Mouse (Mus musculus): ENCODE data around the gene Tcf3. TPM values are rescaled to one million over a fixed set of nuclear protein-coding genes. Genes with fewer than 3 reads are reported as not detected.

Tcf3 gene
- total RNA-seq (2012; rRNA removed) (113 and 125 TPM in 2 replicates), polyA plus RNA-seq (2012; ENCODE audit: insufficient read depth in 1 of 2, insufficient read length in 2 of 2, low read depth in 1 of 2, low replicate concordance in 2 of 2, missing spikeins in 1 of 2) (100 to 1,000 TPM in 1 of 2 experiments, not detected in 1; 258 TPM)

DNA sequence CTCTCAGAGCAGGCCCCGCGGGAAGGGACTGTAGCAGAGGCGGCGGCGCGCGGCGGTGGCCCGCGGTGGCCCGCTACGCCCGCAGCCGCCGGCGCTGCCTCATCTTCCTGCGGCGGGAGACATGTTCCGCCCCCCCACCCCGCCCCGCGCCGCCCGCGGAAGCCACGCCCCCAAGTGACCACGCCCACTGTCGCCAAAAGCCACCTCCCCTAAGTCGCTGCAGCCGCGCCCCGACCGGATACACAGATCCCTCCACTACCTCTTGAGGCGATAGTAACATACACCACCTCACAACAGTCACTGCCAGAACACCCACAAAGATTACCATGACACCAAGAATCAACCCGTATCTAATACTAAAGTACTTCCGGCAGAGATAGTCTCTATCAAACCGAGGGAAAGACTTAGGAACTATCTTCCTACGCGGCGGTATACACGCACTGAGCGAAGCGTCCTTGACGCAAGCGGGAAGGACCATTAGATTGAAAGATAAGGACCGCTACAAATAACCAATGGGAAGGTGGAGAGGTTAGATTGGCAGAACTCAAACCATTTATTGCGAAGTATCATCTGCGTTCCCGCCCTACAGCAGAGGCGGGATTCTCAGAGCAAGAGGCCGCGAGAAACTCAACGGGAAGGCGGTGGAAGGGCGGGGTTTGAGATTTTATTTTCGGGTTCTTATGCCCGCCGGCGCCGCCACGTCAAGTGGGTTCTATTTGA, at the start of gene Tcf3:
Gene Tcf3, minus strand, starts transcription at position 135 of the 720 bp plus-strand sequence.
- Histone ChIP-seq H3K27ac (ENCODE audit: control insufficient read depth, low read depth, low read length) (peak within 1 kb of the TSS; percentile 100), H3K79me2 (ENCODE audit: control insufficient read depth, insufficient read depth, low read length, poor library complexity) (peaks cover 25% of the 10 kb centered on the region), H3K9ac (ENCODE audit: control insufficient read depth, low read depth, low read length, poor library complexity, severe bottlenecking) (peak within 1 kb of the TSS; percentile 97), H3K9me3 (replicated peaks; ENCODE audit: insufficient read depth, low read length) (no peaks in the 10 kb centered on the region), H3K4me3 (ENCODE audit: control insufficient read depth in 1 of 2, insufficient read depth in 1 of 2, low read depth in 2 of 2, low read length in 2 of 2) (peak within 1 kb of the TSS; percentile 85 to 96), H3K27me3 (ENCODE audit: control insufficient read depth in 1 of 2, insufficient read depth in 2 of 2, low read length in 2 of 2) (no peaks in the 10 kb centered on the region), H3K36me3 (ENCODE audit: control insufficient read depth in 1 of 2, insufficient read depth in 2 of 2, low read length in 2 of 2) (peaks cover 0 to 27% of the 10 kb centered on the region in 2 experiments; a peak in 2 of 4 replicates), H3K4me1 (ENCODE audit: control insufficient read depth in 1 of 2, insufficient read depth in 2 of 2, low read length in 2 of 2) (peaks cover 6 to 34% of the 10 kb centered on the region in 2 experiments; a peak in 3 of 4 replicates)
- DNase-seq (ENCODE audit: low read depth, low spot score), result peak; percentile 99
- TF ChIP-seq CHD1 (IDR thresholded peaks at IDR 0.05; ENCODE audit: low read depth, low read length), result no peak
- TF ChIP-seq MYB (IDR thresholded peaks at IDR 0.05; ENCODE audit: low read depth, low read length), result no peak
- TF ChIP-seq E2F4 (IDR thresholded peaks at IDR 0.05; ENCODE audit: borderline replicate concordance, low read depth, low read length), result peak; percentile 85; the same call in 1 of the 2 replicates
- no peak for TF ChIP-seq JUND (IDR thresholded peaks at IDR 0.05; ENCODE audit: low read depth, low read length)
- 0 out of 2 replicates have a peak, but pooled peaks have one; percentile 48 for TF ChIP-seq ETS1 (IDR thresholded peaks at IDR 0.05; ENCODE audit: low read depth, low read length)
- no peak for TF ChIP-seq MAX (IDR thresholded peaks at IDR 0.05; ENCODE audit: low read length)
- TF ChIP-seq NRF1 (IDR thresholded peaks at IDR 0.05; ENCODE audit: insufficient read depth, low read depth, low read length, poor library complexity, severe bottlenecking), result 0 out of 2 replicates have a peak, but pooled peaks have one; percentile 36
- TF ChIP-seq SIN3A (IDR thresholded peaks at IDR 0.05; ENCODE audit: low read length), result peak; percentile 97
- TF ChIP-seq USF2 (IDR thresholded peaks at IDR 0.05; ENCODE audit: borderline replicate concordance in 1 of 2, insufficient read depth in 1 of 2, low read depth in 1 of 2, low read length in 2 of 2), result no peak
- no peak for TF ChIP-seq USF1 (IDR thresholded peaks at IDR 0.05; ENCODE audit: low read depth, low read length)
- peak; percentile 88 for TF ChIP-seq HCFC1 (IDR thresholded peaks at IDR 0.05; ENCODE audit: low read depth, low read length)
- peak; percentile 94 for TF ChIP-seq CHD2 (IDR thresholded peaks at IDR 0.05; ENCODE audit: low read length)
- peak; percentile 59 for TF ChIP-seq ZMIZ1 (IDR thresholded peaks at IDR 0.05; ENCODE audit: low read depth, low read length)
- TF ChIP-seq MAFK (IDR thresholded peaks at IDR 0.05; ENCODE audit: borderline replicate concordance, low read depth, low read length), result no peak
- peak; percentile 99 for TF ChIP-seq GATA1 (IDR thresholded peaks at IDR 0.05; ENCODE audit: low read depth, low read length)
- no peak for TF ChIP-seq ZC3H11A (IDR thresholded peaks at IDR 0.05; ENCODE audit: low read depth, low read length)
- TF ChIP-seq TCF12 (IDR thresholded peaks at IDR 0.05; ENCODE audit: low read depth, low read length), result peak; percentile 71
- TF ChIP-seq TAL1 (IDR thresholded peaks at IDR 0.05; ENCODE audit: low read length), result 0 out of 2 replicates have a peak, but pooled peaks have one; percentile 3
- TF ChIP-seq ZKSCAN1 (IDR thresholded peaks at IDR 0.05; ENCODE audit: low read depth, low read length), result no peak
- peak; percentile 50 to 82 for TF ChIP-seq POLR2A (IDR thresholded peaks at IDR 0.05; ENCODE audit: control insufficient read depth in 1 of 2, insufficient read depth in 1 of 2, low read depth in 1 of 2, low read length in 2 of 2, poor library complexity in 1 of 2)
- TF ChIP-seq KAT2A (conservative IDR thresholded peaks at IDR 0.05; ENCODE audit: low read depth, low read length), result peak; percentile 96
- TF ChIP-seq GABPA (IDR thresholded peaks at IDR 0.05; ENCODE audit: low read depth, low read length), result no peak
- TF ChIP-seq SMC3 (IDR thresholded peaks at IDR 0.05; ENCODE audit: low read depth, low read length), result 0 out of 2 replicates have a peak, but pooled peaks have one; percentile 1
- peak; percentile 93 for TF ChIP-seq TBP (IDR thresholded peaks at IDR 0.05; ENCODE audit: low read depth, low read length)
- TF ChIP-seq POLR2AphosphoS5 (IDR thresholded peaks at IDR 0.05; ENCODE audit: borderline replicate concordance, low read depth, low read length), result no peak
- no peak for TF ChIP-seq ZNF384 (IDR thresholded peaks at IDR 0.05; ENCODE audit: low read depth, low read length)
- no peak for TF ChIP-seq POLR2AphosphoS2 (IDR thresholded peaks at IDR 0.05; ENCODE audit: low read length)
- TF ChIP-seq MXI1 (IDR thresholded peaks at IDR 0.05; ENCODE audit: low read depth, low read length), result peak; percentile 67
- no peak for TF ChIP-seq BHLHE40 (IDR thresholded peaks at IDR 0.05; ENCODE audit: borderline replicate concordance, low read depth, low read length)
- TF ChIP-seq MYC (IDR thresholded peaks at IDR 0.05; ENCODE audit: low read depth, low read length), result peak; percentile 78
- TF ChIP-seq UBTF (IDR thresholded peaks at IDR 0.05; ENCODE audit: borderline replicate concordance, insufficient read depth, low read depth, low read length), result no peak
- no peak; the same call in 1 of the 2 replicates for TF ChIP-seq ELF1 (IDR thresholded peaks at IDR 0.05; ENCODE audit: low read depth, low read length)
- TF ChIP-seq RAD21 (IDR thresholded peaks at IDR 0.05; ENCODE audit: low read depth, low read length), result no peak
- TF ChIP-seq EP300 (IDR thresholded peaks at IDR 0.05; ENCODE audit: low read depth in 1 of 2, low read length in 2 of 2), result no peak; a peak in 2 of 4 replicates
- no peak for TF ChIP-seq MEF2A (IDR thresholded peaks at IDR 0.05; ENCODE audit: extremely low read depth, insufficient replicate concordance, low read depth, low read length, poor library complexity, severe bottlenecking)
